Mouse (Mus musculus) liver (tissue): ENCODE measurements around the gene Gm6509.
"Not testable (repeated sequence)": the region's sequence is repeated elsewhere in the genome, so short reads cannot be mapped to it uniquely, and the experiment has no call there.

Experiments
- DNase-seq: peaks from one replicate; pipeline ENCODE4 v3.0.0-alpha.2; 2020; ENCODE audit warnings: mixed read lengths

Gene Gm6509

DNA sequence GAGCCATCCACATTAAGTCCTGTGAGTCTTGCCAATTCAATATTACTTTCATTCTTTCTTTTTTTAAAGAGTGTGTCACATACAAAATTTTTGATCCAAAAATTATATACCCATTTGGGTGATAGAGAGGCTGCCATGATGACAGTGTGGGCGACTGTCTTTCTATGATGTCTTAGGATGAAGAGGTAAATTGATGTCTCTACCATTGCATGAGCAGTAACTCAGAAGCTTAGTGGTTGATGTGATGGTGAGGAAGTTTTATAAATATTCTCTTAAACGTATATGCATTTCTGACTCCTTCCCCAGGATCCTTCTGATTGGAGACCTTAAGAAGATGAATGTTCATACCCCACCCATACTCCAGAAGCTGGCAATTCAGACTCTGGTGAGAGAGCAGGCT, at the start of gene Gm6509:
Gene Gm6509 (plus strand): TSS at position 301 of the 400 bp plus-strand sequence.
- DNase-seq: not testable (repeated sequence)

- not testable (repeated sequence) for DNase-seq
Measured at GRCm38 (mm10) chr5:94616242-94616641, 7.5 kb upstream of the Gm6509 start, which contains the start of gene Gm3147. Gene Gm3147, minus strand, starts transcription at chr5:94616342.

DNA sequence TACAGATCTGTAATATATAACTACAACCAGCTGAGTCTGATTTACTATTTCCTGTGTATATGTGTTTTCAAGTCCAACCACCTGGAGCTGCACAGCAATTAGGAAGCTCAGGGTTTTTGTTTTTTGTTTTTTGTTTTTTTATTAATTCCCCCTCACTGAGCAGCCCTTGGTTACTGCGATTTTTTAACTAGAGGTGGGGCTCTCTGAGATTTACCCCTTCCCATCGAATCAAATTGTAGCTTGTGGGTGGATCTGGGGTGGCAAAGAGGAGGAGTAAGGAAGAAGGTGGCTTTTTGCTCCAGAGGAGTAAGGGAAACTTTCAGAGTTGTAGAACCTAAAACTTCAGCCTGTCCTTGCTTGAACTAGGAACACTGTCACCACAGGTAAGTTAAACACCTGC, 24.3 kb downstream of the Gm6509 start, which contains the start of gene Gm6205:
Gene Gm6205 (plus strand): TSS at position 301 of the 400 bp plus-strand sequence.
- DNase-seq: not testable (repeated sequence)
